Mouse (Mus musculus) hindbrain, embryonic 11.5 days (tissue): ENCODE data around the gene Nisch. TPM values are rescaled to one million over a fixed set of nuclear protein-coding genes. Genes with fewer than 3 reads are reported as not detected.

Source experiments
- ATAC-seq: fragments of 200-750 bp; cut with Nextera tagmentation; 2 replicates; pipeline ENCODE4 v1.8.0; 2017; ENCODE audit warnings: mild to moderate bottlenecking, moderate TSS enrichment, moderate library complexity; ENCODE audit not compliant: low FRiP score
- DNase-seq: peaks from one replicate; pipeline ENCODE4 v3.0.0-alpha.2; 2015; ENCODE audit warnings: low spot score
- H3K27ac ChIP-seq: fragments of 300-500 bp; sonication (generic); 2 replicates; pipeline ENCODE4 v1.5.1; 2014; ENCODE audit warnings: mild to moderate bottlenecking, low read depth, low read length
- H3K27me3 ChIP-seq: fragments of 300-500 bp; sonication (generic); 2 replicates; pipeline ENCODE4 v1.6.1; 2014; ENCODE audit warnings: mild to moderate bottlenecking, low read length, moderate library complexity, mixed read lengths; ENCODE audit not compliant: control insufficient read depth, insufficient read depth
- H3K36me3 ChIP-seq: fragments of 300-500 bp; sonication (generic); 2 replicates; pipeline ENCODE4 v1.6.1; 2014; ENCODE audit warnings: mild to moderate bottlenecking, low read length, moderate library complexity, mixed read lengths; ENCODE audit not compliant: control insufficient read depth, insufficient read depth
- H3K4me1 ChIP-seq: fragments of 300-500 bp; sonication (generic); replicated peaks from 2 replicates; pipeline ENCODE4 v1.6.1; 2014; ENCODE audit warnings: low read length, mixed read lengths; ENCODE audit not compliant: control insufficient read depth, insufficient read depth
- H3K4me2 ChIP-seq: fragments of 300-500 bp; sonication (generic); replicated peaks from 2 replicates; pipeline ENCODE4 v1.6.1; 2014; ENCODE audit warnings: mild to moderate bottlenecking, low read depth, low read length
- H3K4me3 ChIP-seq: fragments of 300-500 bp; sonication (generic); 2 replicates; pipeline ENCODE4 v1.5.1; 2014; ENCODE audit warnings: low read depth, low read length
- H3K9ac ChIP-seq: fragments of 300-500 bp; sonication (generic); 2 replicates; pipeline ENCODE4 v1.6.1; 2014; ENCODE audit warnings: low read depth, low read length
- H3K9me3 ChIP-seq: fragments of 300-500 bp; sonication (generic); 2 replicates; pipeline ENCODE4 v1.6.1; 2016; ENCODE audit warnings: low read length; ENCODE audit not compliant: control insufficient read depth
- WGBS: fragments of 180-500 bp; shearing (Covaris S2); extraction: QIAGEN DNeasy Blood & Tissue Kit; methylation state at CpG from one replicate; pipeline ENCODE4 v1.1.7; 2014; 5-methylcytosine and 5-hydroxymethylcytosine counted together
- polyA plus RNA-seq: library from polyadenylated mRNA; unstranded; fragments of >200 nt; fragmentation: Nextera tagmentation; extraction: Ambion mirVana; gene quantifications from 2 replicates; pipeline ENCODE4 v1.2.1, GENCODE M21; 2014

Gene Nisch
- polyA plus RNA-seq, 1 experiment from 2014 or later, result 305 TPM

GRCm38 (mm10) chr14:31129326-31130235, 87.2 kb downstream of the Nisch start:
- Histone ChIP-seq H3K27me3 (no peaks in the 10 kb centered on the region), H3K9me3 (no peaks in the 10 kb centered on the region), H3K4me3 (peak overlapping the region; percentile 86; the same call in 1 of the 2 replicates), H3K4me1 (peaks cover 9% of the 10 kb centered on the region; the same call in 1 of the 2 replicates), H3K4me2 (no peak overlapping the region; the same call in 1 of the 2 replicates), H3K36me3 (no peaks in the 10 kb centered on the region), H3K27ac (peak overlapping the region; percentile 89), H3K9ac (no peak overlapping the region)
- no peak for DNase-seq
- no peak for ATAC-seq
- 70% methylated on average over 15 of the region's 15 CpGs for WGBS

GRCm38 (mm10) chr14:31128826-31129219, 87.9 kb downstream of the Nisch start, which contains the start of gene Smim4:
Gene Smim4, minus strand, starts transcription at chr14:31128956.
- Histone ChIP-seq H3K4me3 (peak within 1 kb of the TSS; percentile 68), H3K27ac (peak within 1 kb of the TSS; percentile 51), H3K9me3 (no peaks in the 10 kb centered on the region), H3K9ac (peak within 1 kb of the TSS; percentile 79), H3K36me3 (no peaks in the 10 kb centered on the region), H3K4me1 (0 out of 2 replicates have a peak, but pooled peaks cover 9% of the 10 kb centered on the region), H3K4me2 (peak within 1 kb of the TSS; percentile 80), H3K27me3 (no peaks in the 10 kb centered on the region)
- DNase-seq (peak; percentile 100), ATAC-seq (peak; percentile 92)
- WGBS, result under 1% methylated on average over 33 of the region's 33 CpGs

- H3K9me3 ChIP-seq, result no peaks in the 10 kb centered on the region
- ATAC-seq (no peak), DNase-seq (peak; percentile 63)
- no peaks in the 10 kb centered on the region for H3K36me3 ChIP-seq
- H3K9ac ChIP-seq, result peak overlapping the region; percentile 79
- WGBS, result 3% methylated on average over 23 of the region's 23 CpGs
- H3K27me3 ChIP-seq, result no peaks in the 10 kb centered on the region
- H3K4me2 ChIP-seq, result peak overlapping the region; percentile 80
- H3K4me3 ChIP-seq, result peak overlapping the region; percentile 68
- H3K4me1 ChIP-seq, result 0 out of 2 replicates have a peak, but pooled peaks cover 9% of the 10 kb centered on the region
- peak overlapping the region; percentile 51 for H3K27ac ChIP-seq
Observed at GRCm38 (mm10) chr14:31128101-31128825, 88.5 kb downstream of the Nisch start.

GRCm38 (mm10) chr14:31126826-31127225, 89.9 kb downstream of the Nisch start:
- no peak overlapping the region for H3K4me3 ChIP-seq
- no peaks in the 10 kb centered on the region for H3K9me3 ChIP-seq
- 96% methylated on average over 8 of the region's 8 CpGs for WGBS
- ATAC-seq (no peak), DNase-seq (no peak)
- H3K4me2 ChIP-seq, result peak overlapping the region; percentile 11; the same call in 1 of the 2 replicates
- H3K9ac ChIP-seq, result no peak overlapping the region
- no peaks in the 10 kb centered on the region for H3K36me3 ChIP-seq
- H3K27ac ChIP-seq, result no peak overlapping the region
- no peaks in the 10 kb centered on the region for H3K27me3 ChIP-seq
- H3K4me1 ChIP-seq, result 0 out of 2 replicates have a peak, but pooled peaks cover 3% of the 10 kb centered on the region

GRCm38 (mm10) chr14:31125106-31126075, 91.4 kb downstream of the Nisch start:
- ATAC-seq, result no peak
- H3K27ac ChIP-seq, result peak overlapping the region; percentile 45; the same call in 1 of the 2 replicates
- H3K36me3 ChIP-seq, result 0 out of 2 replicates have a peak, but pooled peaks cover 2% of the 10 kb centered on the region
- H3K9me3 ChIP-seq, result no peaks in the 10 kb centered on the region
- no peaks in the 10 kb centered on the region for H3K27me3 ChIP-seq
- H3K9ac ChIP-seq, result no peak overlapping the region
- 0 out of 2 replicates have a peak, but pooled peaks cover 1% of the 10 kb centered on the region for H3K4me1 ChIP-seq
- no peak for DNase-seq
- no peak overlapping the region for H3K4me3 ChIP-seq
- 71% methylated on average over 9 of the region's 9 CpGs for WGBS
- H3K4me2 ChIP-seq, result no peak overlapping the region

Other genes starting within 250 kb of the Nisch start
- gene Glt8d1, start 215.5 kb downstream of the Nisch start, polyA plus RNA-seq, result 65.2 and 74.2 TPM in 2 replicates
- 294 and 304 TPM in 2 replicates for gene Spcs1, start 215.3 kb downstream of the Nisch start, polyA plus RNA-seq
- gene Pbrm1, start 197.8 kb downstream of the Nisch start, polyA plus RNA-seq, result 125 and 139 TPM in 2 replicates
- 82.6 and 85.6 TPM in 2 replicates for gene Gnl3, start 197.8 kb downstream of the Nisch start, polyA plus RNA-seq
- 58.7 and 65.0 TPM in 2 replicates for gene Smim4, start 88.0 kb downstream of the Nisch start, polyA plus RNA-seq
- 458 and 483 TPM in 2 replicates for gene Nt5dc2, start 85.9 kb downstream of the Nisch start, polyA plus RNA-seq
- 23.5 and 25.5 TPM in 2 replicates for gene Stab1, start 48.3 kb downstream of the Nisch start, polyA plus RNA-seq
- gene Tnnc1, start 8.6 kb downstream of the Nisch start, polyA plus RNA-seq, result 8.9 and 17.2 TPM in 2 replicates
- gene Sema3g, start 914 bp upstream of the Nisch start, polyA plus RNA-seq, result 0.42 and 0.51 TPM in 2 replicates
- 13.9 and 14.0 TPM in 2 replicates for gene Phf7, start 34.4 kb upstream of the Nisch start, polyA plus RNA-seq
- 78.7 and 93.1 TPM in 2 replicates for gene Bap1, start 34.5 kb upstream of the Nisch start, polyA plus RNA-seq
- gene Dnah1, start 107.0 kb upstream of the Nisch start, polyA plus RNA-seq, result 5.9 and 6.1 TPM in 2 replicates
- gene Capn7, start 119.7 kb upstream of the Nisch start, polyA plus RNA-seq, result 45.2 and 46.3 TPM in 2 replicates
- 13.6 and 17.3 TPM in 2 replicates for gene Sh3bp5, start 219.1 kb upstream of the Nisch start, polyA plus RNA-seq